ENCODE assay signal across 9 mouse cellular contexts in genomic region chr2:76367188-76367922, GRCm38 (mm10). TPM values are rescaled to one million over a fixed set of nuclear protein-coding genes. Genes with fewer than 3 reads are reported as not detected.
A peak's percentile ranks its signal among the peaks of the same experiment; 100 is the strongest.
DNase-seq lines count a peak whose midpoint lies in the region; ATAC-seq and TF ChIP-seq lines count a peak whose summit lies in the region.
"Had no signal": no experiment of that assay in that cellular context is flagged by ENCODE, and none has a peak within 500 bp of the region (broad histone marks: within the 10 kb centered on the region; RNA-seq: fewer than 3 reads in every experiment).

No protein-coding gene starts in this region.

- no peak overlapping the region for H3K27ac ChIP-seq in midbrain, embryonic 11.5 days (ENCODE audit: low read depth, low read length)
- no peak overlapping the region for H3K27ac ChIP-seq in midbrain, embryonic 15.5 days
- H3K27ac ChIP-seq in bone marrow, adult 2 months (ENCODE audit: control insufficient read depth, insufficient read depth, low read depth, low read length, poor library complexity) = no peak overlapping the region
- peak overlapping the region; percentile 43; the same call in 1 of the 2 replicates for H3K27ac ChIP-seq in intestine, postnatal 0 days (ENCODE audit: low read depth, low read length)
- H3K27ac ChIP-seq in limb, embryonic 11.5 days (replicated peaks; ENCODE audit: low read depth, low read length) = no peak overlapping the region
- H3K27ac ChIP-seq: heart, embryonic 13.5 days had no signal

- no peak for ATAC-seq in midbrain, embryonic 11.5 days (ENCODE audit: low FRiP score)
- no peak for ATAC-seq in midbrain, embryonic 15.5 days (replicated peaks)
- ATAC-seq in intestine, postnatal 0 days = peak; percentile 62
- no peak for ATAC-seq in limb, embryonic 11.5 days (ENCODE audit: insufficient number of reproducible peaks, low FRiP score, low TSS enrichment, low read depth)

- no peak for TF ChIP-seq POLR2A in bone marrow, adult 2 months (IDR thresholded peaks at IDR 0.05; ENCODE audit: borderline replicate concordance, control insufficient read depth, low read depth, low read length)

- H3K27me3 ChIP-seq in midbrain, embryonic 11.5 days (ENCODE audit: control insufficient read depth, insufficient read depth, low read length) = no peaks in the 10 kb centered on the region
- no peaks in the 10 kb centered on the region for H3K27me3 ChIP-seq in midbrain, embryonic 15.5 days (replicated peaks)
- no peaks in the 10 kb centered on the region for H3K27me3 ChIP-seq in intestine, postnatal 0 days (replicated peaks; ENCODE audit: control insufficient read depth, insufficient read depth, low read length)
- H3K27me3 ChIP-seq in limb, embryonic 11.5 days (ENCODE audit: control insufficient read depth, insufficient read depth, low read length) = no peaks in the 10 kb centered on the region
- H3K27me3 ChIP-seq: heart, embryonic 13.5 days had no signal

- no peaks in the 10 kb centered on the region for H3K9me3 ChIP-seq in midbrain, embryonic 11.5 days (ENCODE audit: control insufficient read depth, low read length)
- no peaks in the 10 kb centered on the region for H3K9me3 ChIP-seq in midbrain, embryonic 15.5 days
- no peaks in the 10 kb centered on the region for H3K9me3 ChIP-seq in intestine, postnatal 0 days (ENCODE audit: control insufficient read depth)
- no peaks in the 10 kb centered on the region for H3K9me3 ChIP-seq in limb, embryonic 11.5 days (ENCODE audit: control insufficient read depth, low read length)
- H3K9me3 ChIP-seq: heart, embryonic 13.5 days had no signal

- H3K36me3 ChIP-seq in midbrain, embryonic 11.5 days (ENCODE audit: control insufficient read depth, insufficient read depth, low read length) = no peaks in the 10 kb centered on the region
- 0 out of 2 replicates have a peak, but pooled peaks cover 3% of the 10 kb centered on the region for H3K36me3 ChIP-seq in midbrain, embryonic 15.5 days (replicated peaks)
- H3K36me3 ChIP-seq in intestine, postnatal 0 days (ENCODE audit: control insufficient read depth, insufficient read depth) = 0 out of 2 replicates have a peak, but pooled peaks cover 3% of the 10 kb centered on the region
- no peaks in the 10 kb centered on the region for H3K36me3 ChIP-seq in limb, embryonic 11.5 days (ENCODE audit: control insufficient read depth, insufficient read depth, low read length)
- H3K36me3 ChIP-seq: heart, embryonic 13.5 days had no signal

- H3K4me1 ChIP-seq in midbrain, embryonic 11.5 days (ENCODE audit: control insufficient read depth, insufficient read depth, low read length) = peaks cover 7% of the 10 kb centered on the region
- peaks cover 11% of the 10 kb centered on the region for H3K4me1 ChIP-seq in midbrain, embryonic 15.5 days
- no peaks in the 10 kb centered on the region for H3K4me1 ChIP-seq in bone marrow, adult 2 months (ENCODE audit: control insufficient read depth, insufficient read depth, low read length)
- H3K4me1 ChIP-seq in intestine, postnatal 0 days (replicated peaks; ENCODE audit: control insufficient read depth, insufficient read depth, low read length) = no peaks in the 10 kb centered on the region; the same call in 1 of the 2 replicates
- peaks cover 5% of the 10 kb centered on the region; the same call in 1 of the 2 replicates for H3K4me1 ChIP-seq in limb, embryonic 11.5 days (ENCODE audit: control insufficient read depth, insufficient read depth, low read length)

- H3K9ac ChIP-seq in midbrain, embryonic 11.5 days (ENCODE audit: low read length) = no peak overlapping the region
- no peak overlapping the region for H3K9ac ChIP-seq in midbrain, embryonic 15.5 days
- no peak overlapping the region for H3K9ac ChIP-seq in intestine, postnatal 0 days (ENCODE audit: low read depth, low read length)
- no peak overlapping the region for H3K9ac ChIP-seq in limb, embryonic 11.5 days (ENCODE audit: low read length)
- H3K9ac ChIP-seq: heart, embryonic 13.5 days had no signal

- peak; percentile 99 for DNase-seq in midbrain, embryonic 11.5 days (ENCODE audit: low spot score, missing footprints)
- peak; percentile 11 for DNase-seq in fat pad, adult 2 months (ENCODE audit: extremely low read depth, low read depth, low spot score)
- peak; percentile 89 for DNase-seq in limb, embryonic 11.5 days (ENCODE audit: low spot score)
- DNase-seq in retina, embryonic 14.5 days (ENCODE audit: low spot score) = peak; percentile 97
- DNase-seq in thymus, postnatal 25 days = peak; percentile 77

- no peak overlapping the region for H3K4me3 ChIP-seq in midbrain, embryonic 11.5 days (ENCODE audit: low read depth, low read length)
- no peak overlapping the region for H3K4me3 ChIP-seq in midbrain, embryonic 15.5 days
- H3K4me3 ChIP-seq in bone marrow, adult 2 months (replicated peaks; ENCODE audit: control insufficient read depth, low read depth, low read length) = no peak overlapping the region
- no peak overlapping the region for H3K4me3 ChIP-seq in intestine, postnatal 0 days (ENCODE audit: low read depth, low read length)
- H3K4me3 ChIP-seq in limb, embryonic 11.5 days (ENCODE audit: low read depth, low read length) = no peak overlapping the region
- H3K4me3 ChIP-seq: heart, embryonic 13.5 days had no signal

- 19% methylated on average over 9 of the region's 9 CpGs for WGBS in midbrain, embryonic 11.5 days
- WGBS in midbrain, embryonic 15.5 days = 19% methylated on average over 9 of the region's 9 CpGs
- 14% methylated on average over 9 of the region's 9 CpGs for WGBS in bone marrow, adult 2 months
- WGBS in intestine, postnatal 0 days = 7% methylated on average over 9 of the region's 9 CpGs
- 20% methylated on average over 9 of the region's 9 CpGs for WGBS in limb, embryonic 11.5 days

- H3K4me2 ChIP-seq in midbrain, embryonic 11.5 days = no peak overlapping the region
- no peak overlapping the region for H3K4me2 ChIP-seq in midbrain, embryonic 15.5 days
- no peak overlapping the region for H3K4me2 ChIP-seq in intestine, postnatal 0 days (replicated peaks; ENCODE audit: low read depth)
- H3K4me2 ChIP-seq in limb, embryonic 11.5 days (ENCODE audit: low read depth, severe bottlenecking) = no peak overlapping the region
- H3K4me2 ChIP-seq: heart, embryonic 13.5 days had no signal

- peak; percentile 42; the same call in 1 of the 2 replicates for TF ChIP-seq CTCF in bone marrow, adult 2 months (IDR thresholded peaks at IDR 0.05; ENCODE audit: control insufficient read depth, insufficient read depth, low read length)
- TF ChIP-seq CTCF in intestine, postnatal 0 days (IDR thresholded peaks at IDR 0.05; ENCODE audit: low read depth) = peak; percentile 93

RNA-seq across cellular contexts. Expression of gene Rbm45, which starts 2.4 kb away (rescaled TPM):
- 17.3 and 17.5 TPM in 2 replicates for polyA plus RNA-seq in midbrain, embryonic 11.5 days (2014; fragmentation: Nextera tagmentation; extraction: Ambion mirVana)
- polyA plus RNA-seq in midbrain, embryonic 15.5 days (2015; fragmentation: Nextera tagmentation; extraction: Ambion mirVana) = 16.8 and 17.0 TPM in 2 replicates
- 15.4 and 17.5 TPM in 2 replicates for polyA plus RNA-seq in bone marrow, adult 2 months (2011; ENCODE audit: insufficient read depth, insufficient read length, low replicate concordance, missing spikeins)
- polyA plus RNA-seq in intestine, postnatal 0 days (2015; fragmentation: Nextera tagmentation; extraction: Ambion mirVana) = 10.7 and 12.1 TPM in 2 replicates
- polyA plus RNA-seq in limb, embryonic 11.5 days (2014; fragmentation: Nextera tagmentation; extraction: Ambion mirVana) = 16.3 and 16.8 TPM in 2 replicates

RNA-seq across cellular contexts. Expression of gene Cyct, which starts 7.1 kb away (rescaled TPM):
- not detected in 2 replicates for polyA plus RNA-seq in midbrain, embryonic 11.5 days (2014; fragmentation: Nextera tagmentation; extraction: Ambion mirVana)
- 0.27 TPM in 1 of 2 replicates, not detected in the other for polyA plus RNA-seq in midbrain, embryonic 15.5 days (2015; fragmentation: Nextera tagmentation; extraction: Ambion mirVana)
- 4.7 TPM in 1 of 2 replicates, not detected in the other for polyA plus RNA-seq in bone marrow, adult 2 months (2011; ENCODE audit: insufficient read depth, insufficient read length, low replicate concordance, missing spikeins)
- not detected in 2 replicates for polyA plus RNA-seq in intestine, postnatal 0 days (2015; fragmentation: Nextera tagmentation; extraction: Ambion mirVana)
- not detected in 2 replicates for polyA plus RNA-seq in limb, embryonic 11.5 days (2014; fragmentation: Nextera tagmentation; extraction: Ambion mirVana)

RNA-seq across cellular contexts. Expression of gene Pde11a, which starts 28.8 kb away (rescaled TPM):
- 0.12 TPM in 1 of 2 replicates, not detected in the other for polyA plus RNA-seq in midbrain, embryonic 11.5 days (2014; fragmentation: Nextera tagmentation; extraction: Ambion mirVana)
- polyA plus RNA-seq in midbrain, embryonic 15.5 days (2015; fragmentation: Nextera tagmentation; extraction: Ambion mirVana) = 0.52 and 0.96 TPM in 2 replicates
- 0.59 TPM in 1 of 2 replicates, not detected in the other for polyA plus RNA-seq in bone marrow, adult 2 months (2011; ENCODE audit: insufficient read depth, insufficient read length, low replicate concordance, missing spikeins)
- polyA plus RNA-seq in intestine, postnatal 0 days (2015; fragmentation: Nextera tagmentation; extraction: Ambion mirVana) = 0.17 and 0.27 TPM in 2 replicates
- 0.31 and 0.52 TPM in 2 replicates for polyA plus RNA-seq in limb, embryonic 11.5 days (2014; fragmentation: Nextera tagmentation; extraction: Ambion mirVana)

RNA-seq across cellular contexts. Expression of gene Osbpl6, which starts 39.0 kb away (rescaled TPM):
- polyA plus RNA-seq in midbrain, embryonic 11.5 days (2014; fragmentation: Nextera tagmentation; extraction: Ambion mirVana) = 10.9 and 11.1 TPM in 2 replicates
- 21.8 and 24.7 TPM in 2 replicates for polyA plus RNA-seq in midbrain, embryonic 15.5 days (2015; fragmentation: Nextera tagmentation; extraction: Ambion mirVana)
- polyA plus RNA-seq in bone marrow, adult 2 months (2011; ENCODE audit: insufficient read depth, insufficient read length, low replicate concordance, missing spikeins) = 0.92 TPM in 1 of 2 replicates, not detected in the other
- polyA plus RNA-seq in intestine, postnatal 0 days (2015; fragmentation: Nextera tagmentation; extraction: Ambion mirVana) = 30.8 and 34.1 TPM in 2 replicates
- polyA plus RNA-seq in limb, embryonic 11.5 days (2014; fragmentation: Nextera tagmentation; extraction: Ambion mirVana) = 15.3 and 16.2 TPM in 2 replicates

Comparison
In these comparisons a context has a peak if more than half of its experiments do, and no peak if none do; other contexts are left out.
1. DNase-seq: peak in every context shown above with its lines; median percentile 99 in midbrain, embryonic 11.5 days; 97 in retina, embryonic 14.5 days; 89 in limb, embryonic 11.5 days; 77 in thymus, postnatal 25 days; 11 in fat pad, adult 2 months.